19 mouse cellular contexts compared by ENCODE assay signal in the genomic region with DNA sequence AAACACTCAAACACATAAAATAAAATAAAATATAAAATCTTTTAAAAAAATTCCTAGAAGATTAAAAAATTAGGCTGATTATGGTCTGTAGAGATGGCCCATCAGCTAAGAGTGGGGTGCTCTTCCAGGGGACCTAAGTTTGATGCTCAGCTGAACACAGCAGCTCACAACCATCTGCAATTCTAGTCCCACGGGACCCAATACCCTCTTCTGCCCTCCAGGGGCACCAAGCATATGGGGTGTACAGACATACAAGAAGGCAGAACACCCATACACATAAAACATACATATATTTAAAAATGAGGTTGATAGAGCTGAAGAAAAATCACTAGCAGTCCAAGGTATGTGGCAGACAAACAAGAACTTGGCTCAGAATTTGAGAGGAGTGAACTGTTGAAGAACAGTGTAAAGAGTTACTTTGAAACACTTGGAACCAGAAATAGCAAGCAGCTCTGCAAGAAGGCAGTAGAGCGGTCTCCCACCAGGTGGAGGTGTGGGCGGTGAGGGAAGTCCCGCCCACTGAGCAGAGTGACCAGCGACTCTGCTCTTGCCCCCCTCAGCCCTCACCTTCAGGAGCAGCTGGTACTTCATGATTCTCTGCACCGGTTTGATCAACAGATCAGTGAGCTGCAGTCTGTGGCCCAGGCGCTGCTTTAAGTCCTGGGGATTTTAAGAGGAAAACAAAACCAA.
DNase-seq lines count a peak whose midpoint lies in the region; ATAC-seq and TF ChIP-seq lines count a peak whose summit lies in the region.
"Had no signal": no experiment of that assay in that cellular context is flagged by ENCODE, and none has a peak within 500 bp of the region (broad histone marks: within the 10 kb centered on the region; RNA-seq: fewer than 3 reads in every experiment).

No protein-coding gene starts in this region.

- no peak overlapping the region for H3K9ac ChIP-seq in midbrain, postnatal 0 days (replicated peaks; ENCODE audit: low read length, poor library complexity, severe bottlenecking)
- H3K9ac ChIP-seq in midbrain, embryonic 13.5 days (replicated peaks), result no peak overlapping the region
- H3K9ac ChIP-seq in lung, embryonic 14.5 days, result no peak overlapping the region
- H3K9ac ChIP-seq: hindbrain, embryonic 15.5 days; limb, embryonic 15.5 days; neural tube, embryonic 12.5 days had no signal

- no peak overlapping the region for H3K4me3 ChIP-seq in midbrain, postnatal 0 days (ENCODE audit: low read depth, low read length)
- no peak overlapping the region for H3K4me3 ChIP-seq in midbrain, embryonic 13.5 days (replicated peaks)
- no peak overlapping the region for H3K4me3 ChIP-seq in lung, embryonic 14.5 days (ENCODE audit: low read depth, low read length)
- H3K4me3 ChIP-seq: erythroblast, embryonic 14.5 days; gastrocnemius, adult 2 months; hindbrain, embryonic 15.5 days; limb, embryonic 15.5 days; neural tube, embryonic 12.5 days had no signal

- H3K4me2 ChIP-seq in midbrain, postnatal 0 days (ENCODE audit: low read depth, low read length, poor library complexity, severe bottlenecking), result no peak overlapping the region
- no peak overlapping the region for H3K4me2 ChIP-seq in midbrain, embryonic 13.5 days (replicated peaks)
- H3K4me2 ChIP-seq in lung, embryonic 14.5 days, result no peak overlapping the region
- H3K4me2 ChIP-seq: hindbrain, embryonic 15.5 days; limb, embryonic 15.5 days; neural tube, embryonic 12.5 days had no signal

- no peak for DNase-seq in midbrain, postnatal 0 days (ENCODE audit: low spot score)
- DNase-seq in brain, adult 2 months (ENCODE audit: low read depth, low spot score), result peak; percentile 42
- DNase-seq in lung, embryonic 14.5 days, result no peak
- peak; percentile 70 for DNase-seq in splenic B cell, adult 2 months (ENCODE audit: low read depth, low spot score)
- DNase-seq in adrenal gland, postnatal 36 days, result no peak
- DNase-seq in urinary bladder, adult 2 months (ENCODE audit: low spot score), result no peak
- DNase-seq: cerebellum, adult 18-20 months; gastrocnemius, adult 2 months; heart, adult 18-20 months; kidney, adult 18-20 months; right cerebral cortex, postnatal 4 days; thymus, postnatal 25 days had no signal

- H3K36me3 ChIP-seq in midbrain, postnatal 0 days (ENCODE audit: insufficient read depth, low read length), result peaks cover 57% of the 10 kb centered on the region
- peaks cover 92% of the 10 kb centered on the region for H3K36me3 ChIP-seq in midbrain, embryonic 13.5 days
- H3K36me3 ChIP-seq in lung, embryonic 14.5 days (ENCODE audit: insufficient read depth), result peaks cover 84% of the 10 kb centered on the region
- H3K36me3 ChIP-seq in splenic B cell, adult 2 months (ENCODE audit: control insufficient read depth, insufficient read depth, low read length, poor library complexity, severe bottlenecking), result peaks cover 1% of the 10 kb centered on the region; the same call in 1 of the 2 replicates

- peak; percentile 1; the same call in 1 of the 2 replicates for TF ChIP-seq CTCF in midbrain, postnatal 0 days (IDR thresholded peaks at IDR 0.05)
- TF ChIP-seq CTCF in lung, embryonic 14.5 days (IDR thresholded peaks at IDR 0.05; ENCODE audit: low read depth), result peak; percentile 34

- no peak for ATAC-seq in midbrain, postnatal 0 days (ENCODE audit: low FRiP score)
- ATAC-seq in midbrain, embryonic 13.5 days, result no peak
- ATAC-seq in lung, embryonic 14.5 days (ENCODE audit: insufficient read depth), result no peak
- ATAC-seq: forebrain, embryonic 16.5 days had no signal

- H3K27ac ChIP-seq in midbrain, postnatal 0 days (ENCODE audit: low read depth, low read length), result no peak overlapping the region
- no peak overlapping the region for H3K27ac ChIP-seq in midbrain, embryonic 13.5 days
- no peak overlapping the region for H3K27ac ChIP-seq in lung, embryonic 14.5 days (ENCODE audit: low read depth)
- H3K27ac ChIP-seq: gastrocnemius, adult 2 months; hindbrain, embryonic 15.5 days; limb, embryonic 15.5 days; macrophage; neural tube, embryonic 12.5 days had no signal

- WGBS in midbrain, postnatal 0 days, result 89% methylated on average over 7 of the region's 7 CpGs
- 87% methylated on average over 7 of the region's 7 CpGs for WGBS in midbrain, embryonic 13.5 days
- WGBS in lung, embryonic 14.5 days, result 74% methylated on average over 7 of the region's 7 CpGs

- H3K9me3 ChIP-seq in midbrain, postnatal 0 days (ENCODE audit: low read length), result no peaks in the 10 kb centered on the region
- H3K9me3 ChIP-seq in midbrain, embryonic 13.5 days, result no peaks in the 10 kb centered on the region
- H3K9me3 ChIP-seq in lung, embryonic 14.5 days (ENCODE audit: low read depth, low read length), result no peaks in the 10 kb centered on the region
- H3K9me3 ChIP-seq: hindbrain, embryonic 15.5 days; limb, embryonic 15.5 days; neural tube, embryonic 12.5 days had no signal

- no peaks in the 10 kb centered on the region for H3K4me1 ChIP-seq in midbrain, postnatal 0 days (ENCODE audit: insufficient read depth, low read length)
- H3K4me1 ChIP-seq in midbrain, embryonic 13.5 days (replicated peaks), result peaks cover 8% of the 10 kb centered on the region; the same call in 1 of the 2 replicates
- H3K4me1 ChIP-seq in lung, embryonic 14.5 days (ENCODE audit: insufficient read depth), result no peaks in the 10 kb centered on the region

- no peaks in the 10 kb centered on the region for H3K27me3 ChIP-seq in midbrain, postnatal 0 days (ENCODE audit: insufficient read depth, low read length)
- no peaks in the 10 kb centered on the region for H3K27me3 ChIP-seq in midbrain, embryonic 13.5 days
- no peaks in the 10 kb centered on the region for H3K27me3 ChIP-seq in lung, embryonic 14.5 days (ENCODE audit: insufficient read depth, low read length)
- no peaks in the 10 kb centered on the region for H3K27me3 ChIP-seq in splenic B cell, adult 2 months (ENCODE audit: control insufficient read depth, insufficient read depth, low read length, poor library complexity, severe bottlenecking)
- H3K27me3 ChIP-seq: hindbrain, embryonic 15.5 days; limb, embryonic 15.5 days; neural tube, embryonic 12.5 days had no signal

Comparison
In these comparisons a context has a peak if more than half of its experiments do, and no peak if none do; other contexts are left out.
1. DNase-seq: peak in brain, adult 2 months (single experiment) and splenic B cell, adult 2 months (single experiment); none in midbrain, postnatal 0 days (single experiment), lung, embryonic 14.5 days (single experiment), adrenal gland, postnatal 36 days (0 of 2) and urinary bladder, adult 2 months (single experiment).